Mouse (Mus musculus) CH12.LX (cell line): Measurements from ENCODE around the gene Ptp4a2. TPM values are rescaled to one million over a fixed set of nuclear protein-coding genes. Genes with fewer than 3 reads are reported as not detected.
A peak's percentile ranks its signal among the peaks of the same experiment; 100 is the strongest.

Experiments used
- DNase-seq: peaks from one replicate; pipeline ENCODE4 v3.0.0-alpha.2; 2013; ENCODE audit errors: extremely low read depth
- H3K27ac ChIP-seq: 2 replicates; pipeline ENCODE4 v1.5.1; 2012; ENCODE audit warnings: low read depth, mild to moderate bottlenecking, control low read depth, moderate library complexity; ENCODE audit not compliant: insufficient read depth
- H3K27me3 ChIP-seq: replicated peaks from 2 replicates; pipeline ENCODE3; 2012; ENCODE audit warnings: inconsistent platforms
- H3K36me3 ChIP-seq, 2 experiments: replicated peaks in 1 of 2; 2 replicates each; pipeline versions ENCODE3 to v1.6.1; 2012; ENCODE audit warnings: inconsistent platforms in 1 of 2, low read length in 1 of 2, mild to moderate bottlenecking in 1 of 2, mixed read lengths in 1 of 2, moderate library complexity in 1 of 2; ENCODE audit not compliant: control insufficient read depth in 1 of 2, insufficient read depth in 1 of 2
- H3K4me1 ChIP-seq, 2 experiments: 2 replicates each; pipeline ENCODE4 v1.6.1; 2012; ENCODE audit warnings: inconsistent platforms in 1 of 2, moderate library complexity in 1 of 2; ENCODE audit not compliant: insufficient read depth in 2 of 2, control insufficient read depth in 1 of 2
- H3K4me2 ChIP-seq: 2 replicates; pipeline ENCODE4 v1.6.1; 2012; ENCODE audit warnings: low read depth, mild to moderate bottlenecking, control low read depth; ENCODE audit not compliant: poor library complexity, insufficient read depth, severe bottlenecking
- H3K4me3 ChIP-seq, 3 experiments: fragments of 150-350 bp in 1 of 3; sonication (generic) in 1 of 3; replicated peaks in 1 of 3; 2 replicates each; pipeline versions ENCODE3 to v1.5.1; 2011 to 2012; ENCODE audit warnings: low read depth in 2 of 3, low read length in 2 of 3, mild to moderate bottlenecking in 2 of 3, moderate library complexity in 2 of 3, control low read depth in 1 of 3, improper control_type of control experiment in 1 of 3, inconsistent platforms in 1 of 3, mixed read lengths in 1 of 3; ENCODE audit not compliant: poor library complexity in 1 of 3
- H3K79me2 ChIP-seq: replicated peaks from 2 replicates; pipeline ENCODE4 v1.6.1; 2012; ENCODE audit warnings: mild to moderate bottlenecking, moderate library complexity; ENCODE audit not compliant: control insufficient read depth, poor library complexity, insufficient read depth, severe bottlenecking; ENCODE audit errors: extremely low read depth
- H3K9ac ChIP-seq: 2 replicates; pipeline ENCODE4 v1.6.1; 2012; ENCODE audit warnings: low read depth, mild to moderate bottlenecking, control low read depth, moderate library complexity; ENCODE audit not compliant: insufficient read depth
- H3K9me3 ChIP-seq: replicated peaks from 2 replicates; pipeline ENCODE3; 2012; ENCODE audit warnings: low read length, inconsistent platforms, mixed read lengths
- BHLHE40 ChIP-seq: IDR thresholded peaks from 2 replicates; pipeline ENCODE4 v1.6.1; 2011; ENCODE audit warnings: mild to moderate bottlenecking, low read depth, low read length, improper control_type of control experiment
- CHD1 ChIP-seq: IDR thresholded peaks from 2 replicates; pipeline ENCODE4 v1.6.1; 2012; ENCODE audit warnings: low read depth, low read length, improper control_type of control experiment, inconsistent platforms
- CHD2 ChIP-seq: IDR thresholded peaks from 2 replicates; pipeline ENCODE4 v1.6.1; 2011; ENCODE audit warnings: low read length, improper control_type of control experiment
- CTCF ChIP-seq, 2 experiments: IDR thresholded peaks in 1 of 2; conservative IDR thresholded peaks in 1 of 2; 2 replicates each; pipeline ENCODE4 v1.5.1; 2011 to 2012; ENCODE audit warnings: low read depth in 2 of 2, low read length in 2 of 2, improper control_type of control experiment in 1 of 2, inconsistent platforms in 1 of 2, mild to moderate bottlenecking in 1 of 2, moderate library complexity in 1 of 2
- E2F4 ChIP-seq: IDR thresholded peaks from 2 replicates; pipeline ENCODE4 v1.6.1; 2011; ENCODE audit warnings: low read depth, low read length, improper control_type of control experiment; ENCODE audit not compliant: insufficient replicate concordance
- ELF1 ChIP-seq: IDR thresholded peaks from 2 replicates; pipeline ENCODE4 v1.6.1; 2014; ENCODE audit warnings: low read depth, mild to moderate bottlenecking, inconsistent platforms, low read length, improper control_type of control experiment
- EP300 ChIP-seq: IDR thresholded peaks from 2 replicates; pipeline ENCODE4 v1.6.1; 2011; ENCODE audit warnings: low read length, improper control_type of control experiment
- ETS1 ChIP-seq: conservative IDR thresholded peaks from 2 replicates; pipeline ENCODE4 v1.6.1; 2012; ENCODE audit warnings: low read depth, mild to moderate bottlenecking, inconsistent platforms, low read length, improper control_type of control experiment, moderate library complexity
- GABPA ChIP-seq: IDR thresholded peaks from 2 replicates; pipeline ENCODE4 v1.6.1; 2012; ENCODE audit warnings: low read depth, low read length, improper control_type of control experiment, inconsistent platforms; ENCODE audit not compliant: insufficient replicate concordance
- HCFC1 ChIP-seq: IDR thresholded peaks from 2 replicates; pipeline ENCODE4 v1.6.1; 2012; ENCODE audit warnings: low read depth, mild to moderate bottlenecking, inconsistent platforms, low read length, improper control_type of control experiment
- IRF4 ChIP-seq: IDR thresholded peaks from 2 replicates; pipeline ENCODE4 v1.6.1; 2014; ENCODE audit warnings: low read depth, mild to moderate bottlenecking, inconsistent platforms, low read length, improper control_type of control experiment
- JUN ChIP-seq: IDR thresholded peaks from 2 replicates; pipeline ENCODE4 v1.6.1; 2011; ENCODE audit warnings: low read depth, mild to moderate bottlenecking, low read length, improper control_type of control experiment, moderate library complexity; ENCODE audit not compliant: insufficient read depth
- JUND ChIP-seq: conservative IDR thresholded peaks from 2 replicates; pipeline ENCODE4 v1.6.1; 2011; ENCODE audit warnings: low read depth, low read length, improper control_type of control experiment
- KAT2A ChIP-seq: IDR thresholded peaks from 2 replicates; pipeline ENCODE4 v1.6.1; 2012; ENCODE audit warnings: low read length, improper control_type of control experiment, inconsistent platforms; ENCODE audit not compliant: insufficient replicate concordance
- MAFK ChIP-seq: IDR thresholded peaks from 2 replicates; pipeline ENCODE4 v1.6.1; 2011; ENCODE audit warnings: low read length, improper control_type of control experiment; ENCODE audit not compliant: insufficient replicate concordance
- MAX ChIP-seq: IDR thresholded peaks from 2 replicates; pipeline ENCODE4 v1.6.1; 2011; ENCODE audit warnings: low read length, improper control_type of control experiment
- MAZ ChIP-seq: IDR thresholded peaks from 2 replicates; pipeline ENCODE4 v1.6.1; 2012; ENCODE audit warnings: low read depth, mild to moderate bottlenecking, inconsistent platforms, low read length, improper control_type of control experiment, moderate library complexity
- MEF2A ChIP-seq: IDR thresholded peaks from 2 replicates; pipeline ENCODE4 v1.6.1; 2014; ENCODE audit warnings: low read depth, mild to moderate bottlenecking, inconsistent platforms, low read length, improper control_type of control experiment, borderline replicate concordance
- MXI1 ChIP-seq: IDR thresholded peaks from 2 replicates; pipeline ENCODE4 v1.6.1; 2011; ENCODE audit warnings: mild to moderate bottlenecking, low read depth, low read length, improper control_type of control experiment
- MYC ChIP-seq: IDR thresholded peaks from 2 replicates; pipeline ENCODE4 v1.6.1; 2011; ENCODE audit warnings: low read depth, mild to moderate bottlenecking, improper control_type of control experiment, low read length
- NELFE ChIP-seq: IDR thresholded peaks from 2 replicates; pipeline ENCODE4 v1.6.1; 2011; ENCODE audit warnings: low read depth, low read length, improper control_type of control experiment
- NRF1 ChIP-seq: IDR thresholded peaks from 2 replicates; pipeline ENCODE4 v1.6.1; 2014; ENCODE audit warnings: low read depth, mild to moderate bottlenecking, inconsistent platforms, low read length, improper control_type of control experiment, moderate library complexity
- PAX5 ChIP-seq: IDR thresholded peaks from 2 replicates; pipeline ENCODE4 v1.6.1; 2012; ENCODE audit warnings: low read length, inconsistent platforms, mixed read lengths
- POLR2A ChIP-seq: IDR thresholded peaks from 2 replicates; pipeline ENCODE4 v1.6.1; 2011; ENCODE audit warnings: low read depth, mild to moderate bottlenecking, improper control_type of control experiment, low read length
- POLR2AphosphoS2 ChIP-seq: IDR thresholded peaks from 2 replicates; pipeline ENCODE4 v1.6.1; 2011; ENCODE audit warnings: low read depth, low read length, improper control_type of control experiment
- RAD21 ChIP-seq: IDR thresholded peaks from 2 replicates; pipeline ENCODE4 v1.6.1; 2011; ENCODE audit warnings: low read depth, mild to moderate bottlenecking, low read length, improper control_type of control experiment, moderate library complexity
- RCOR1 ChIP-seq: conservative IDR thresholded peaks from 2 replicates; pipeline ENCODE4 v1.6.1; 2012; ENCODE audit warnings: low read depth, mild to moderate bottlenecking, inconsistent platforms, low read length, improper control_type of control experiment
- SIN3A ChIP-seq: IDR thresholded peaks from 2 replicates; pipeline ENCODE4 v1.6.1; 2012; ENCODE audit warnings: low read length, improper control_type of control experiment, inconsistent platforms
- SMC3 ChIP-seq: IDR thresholded peaks from 2 replicates; pipeline ENCODE4 v1.6.1; 2011; ENCODE audit warnings: low read depth, low read length, improper control_type of control experiment
- TBP ChIP-seq: conservative IDR thresholded peaks from 2 replicates; pipeline ENCODE4 v1.6.1; 2011; ENCODE audit warnings: low read depth, low read length, improper control_type of control experiment
- TCF12 ChIP-seq: IDR thresholded peaks from 2 replicates; pipeline ENCODE4 v1.6.1; 2014; ENCODE audit warnings: low read depth, mild to moderate bottlenecking, inconsistent platforms, low read length, improper control_type of control experiment
- UBTF ChIP-seq: IDR thresholded peaks from 2 replicates; pipeline ENCODE4 v1.6.1; 2012; ENCODE audit warnings: low read depth, mild to moderate bottlenecking, inconsistent platforms, low read length, improper control_type of control experiment, moderate library complexity
- USF1 ChIP-seq: IDR thresholded peaks from 2 replicates; pipeline ENCODE4 v1.6.1; 2014; ENCODE audit warnings: low read depth, mild to moderate bottlenecking, inconsistent platforms, low read length, improper control_type of control experiment
- USF2 ChIP-seq: conservative IDR thresholded peaks from 2 replicates; pipeline ENCODE4 v1.6.1; 2011; ENCODE audit warnings: low read depth, low read length, improper control_type of control experiment
- ZC3H11A ChIP-seq: IDR thresholded peaks from 2 replicates; pipeline ENCODE4 v1.6.1; 2012; ENCODE audit warnings: low read depth, mild to moderate bottlenecking, inconsistent platforms, low read length, improper control_type of control experiment
- ZKSCAN1 ChIP-seq: IDR thresholded peaks from 2 replicates; pipeline ENCODE4 v1.6.1; 2012; ENCODE audit warnings: low read depth, inconsistent platforms, low read length, improper control_type of control experiment, borderline replicate concordance
- ZMIZ1 ChIP-seq: IDR thresholded peaks from 2 replicates; pipeline ENCODE4 v1.6.1; 2012; ENCODE audit warnings: low read depth, mild to moderate bottlenecking, inconsistent platforms, low read length, improper control_type of control experiment
- ZNF384 ChIP-seq: IDR thresholded peaks from 2 replicates; pipeline ENCODE4 v1.6.1; 2012; ENCODE audit warnings: low read depth, low read length, improper control_type of control experiment, inconsistent platforms
- dilution Hi-C: fragments of 300-500 bp; cut with MboI; formaldehyde crosslinking; loops from 2 replicates; pipeline ENCODE4 v1.14.3; 2020; ENCODE audit warnings: low sequenced_read_pairs; ENCODE audit not compliant: extremely low pct_unique_long_range_greater_than_20kb, extremely low pct_ligation_motif_present
- in situ Hi-C: fragments of 300-500 bp; cut with MboI; formaldehyde crosslinking; loops from 3 replicates; pipeline ENCODE4 v1.14.3; 2019; ENCODE audit warnings: low sequenced_read_pairs, low pct_ligation_motif_present, low pct_unique_long_range_greater_than_20kb, mixed read lengths
- polyA plus RNA-seq: library from polyadenylated mRNA; unstranded; fragments of >175 nt; gene quantifications from 2 replicates; pipeline ENCODE4 v1.2.1, GENCODE M21; 2012; ENCODE audit warnings: low read depth; ENCODE audit not compliant: insufficient read length
- total RNA-seq, 2 experiments: library from RNA; depleted of rRNA; stranded (reverse); fragments of 300-350 nt in 1 of 2; fragments of >200 nt in 1 of 2; gene quantifications; 2 replicates each; pipeline ENCODE4 v1.2.3; 2012 to 2014

The Ptp4a2 gene
- total and polyA plus RNA-seq, 3 experiments, result 113 to 415 (median 327) TPM

- Histone ChIP-seq H3K9me3 (no peaks in the 10 kb centered on the region), H3K36me3 (peaks cover 8 to 27% of the 10 kb centered on the region in 2 experiments), H3K4me1 (peaks cover 12 to 87% of the 10 kb centered on the region in 2 experiments), H3K27me3 (no peaks in the 10 kb centered on the region), H3K79me2 (peaks cover 93% of the 10 kb centered on the region), H3K4me3 (no peak overlapping the region), H3K27ac (peak overlapping the region; percentile 52), H3K9ac (peak overlapping the region; percentile 55), H3K4me2 (peak overlapping the region; percentile 94)
- peak; percentile 94 for TF ChIP-seq TCF12
- no peak for TF ChIP-seq PAX5
- TF ChIP-seq JUN, result peak; percentile 84
- TF ChIP-seq MAX, result peak; percentile 89
- TF ChIP-seq UBTF, result no peak
- TF ChIP-seq MXI1, result peak; percentile 90
- TF ChIP-seq MYC, result peak; percentile 94
- no peak; the same call in 1 of the 2 replicates for TF ChIP-seq POLR2AphosphoS2
- TF ChIP-seq ETS1, result peak; percentile 88
- TF ChIP-seq JUND, result peak; percentile 91
- TF ChIP-seq CHD1, result peak; percentile 96
- TF ChIP-seq ZNF384, result peak; percentile 56; the same call in 1 of the 2 replicates
- TF ChIP-seq ZKSCAN1, result no peak
- TF ChIP-seq HCFC1, result 0 out of 2 replicates have a peak, but pooled peaks have one; percentile 41
- TF ChIP-seq ZMIZ1, result no peak; the same call in 1 of the 2 replicates
- no peak for TF ChIP-seq NRF1
- peak; percentile 60; the same call in 1 of the 2 replicates for TF ChIP-seq ELF1
- no peak for TF ChIP-seq USF2
- TF ChIP-seq SMC3, result no peak
- TF ChIP-seq CTCF (conservative IDR thresholded peaks at IDR 0.05 in 1 of 2, IDR thresholded peaks at IDR 0.05 in 1 of 2; ENCODE audit: low read depth in 2 of 2, low read length in 2 of 2), result no peak
- TF ChIP-seq USF1, result no peak
- peak; percentile 95 for TF ChIP-seq RCOR1
- TF ChIP-seq NELFE, result no peak
- no peak for TF ChIP-seq KAT2A
- peak; percentile 91 for TF ChIP-seq IRF4
- 0 out of 2 replicates have a peak, but pooled peaks have one; percentile 47 for TF ChIP-seq E2F4
- peak; percentile 58; the same call in 1 of the 2 replicates for TF ChIP-seq MAZ
- TF ChIP-seq EP300, result peak; percentile 96
- TF ChIP-seq MEF2A, result peak; percentile 97
- no peak for TF ChIP-seq POLR2A
- no peak for TF ChIP-seq GABPA
- TF ChIP-seq CHD2, result peak; percentile 70
- no peak for TF ChIP-seq ZC3H11A
- TF ChIP-seq RAD21, result no peak
- no peak for TF ChIP-seq TBP
- peak; percentile 51; the same call in 1 of the 2 replicates for TF ChIP-seq BHLHE40
- no peak; the same call in 1 of the 2 replicates for TF ChIP-seq MAFK
- peak; percentile 91 for TF ChIP-seq SIN3A
- DNase-seq, result peak; percentile 59
- dilution Hi-C loops, result no loop called here
- in situ Hi-C loops, result no loop called here
Observed at GRCm38 (mm10) chr4:129829799-129830198, 18.8 kb downstream of the Ptp4a2 start.
